Mouse (Mus musculus): ENCODE results near the gene Atp2b2.

Gene Atp2b2

GRCm38 (mm10) chr6:114011976-114012375 is 30.4 kb downstream of the Atp2b2 start:
- no peak for DNase-seq

- no peak for DNase-seq
Measured at GRCm38 (mm10) chr6:114003796-114004195, 38.6 kb downstream of the Atp2b2 start.

GRCm38 (mm10) chr6:114000928-114001327 is 41.5 kb downstream of the Atp2b2 start:
- peak; percentile 58 for DNase-seq

GRCm38 (mm10) chr6:114000304-114000703 is 42.1 kb downstream of the Atp2b2 start:
- peak; percentile 43 for DNase-seq

- DNase-seq: peak; percentile 62
Measured at GRCm38 (mm10) chr6:113998413-113998812, 44.0 kb downstream of the Atp2b2 start.

GRCm38 (mm10) chr6:113994176-113994575 is 48.2 kb downstream of the Atp2b2 start:
- no peak for DNase-seq

GRCm38 (mm10) chr6:113992101-113992500 is 50.3 kb downstream of the Atp2b2 start:
- DNase-seq: no peak

GRCm38 (mm10) chr6:113991482-113991881 is 50.9 kb downstream of the Atp2b2 start:
- peak; percentile 65 for DNase-seq

- no peak for DNase-seq
Measured at GRCm38 (mm10) chr6:113990044-113990443, 52.4 kb downstream of the Atp2b2 start.

- no peak for DNase-seq
Measured at GRCm38 (mm10) chr6:113988521-113988920, 53.9 kb downstream of the Atp2b2 start.

GRCm38 (mm10) chr6:113986671-113987070 is 55.7 kb downstream of the Atp2b2 start:
- DNase-seq: no peak

- DNase-seq: no peak
Measured at GRCm38 (mm10) chr6:113978673-113979072, 63.7 kb downstream of the Atp2b2 start.

- peak; percentile 70 for DNase-seq
Measured at GRCm38 (mm10) chr6:113978091-113978650, 64.2 kb downstream of the Atp2b2 start.

GRCm38 (mm10) chr6:113970900-113971299 is 71.5 kb downstream of the Atp2b2 start:
- DNase-seq: no peak

GRCm38 (mm10) chr6:113970464-113970863 is 71.9 kb downstream of the Atp2b2 start:
- no peak for DNase-seq

- DNase-seq: no peak
Measured at GRCm38 (mm10) chr6:113969751-113970150, 72.7 kb downstream of the Atp2b2 start.

GRCm38 (mm10) chr6:113962811-113963210 is 79.6 kb downstream of the Atp2b2 start:
- no peak for DNase-seq

GRCm38 (mm10) chr6:113961658-113962057 is 80.8 kb downstream of the Atp2b2 start:
- no peak for DNase-seq

GRCm38 (mm10) chr6:113959336-113959735 is 83.1 kb downstream of the Atp2b2 start:
- DNase-seq: peak; percentile 85

- DNase-seq: no peak
Measured at GRCm38 (mm10) chr6:113958714-113959113, 83.7 kb downstream of the Atp2b2 start.

- DNase-seq: no peak
Measured at GRCm38 (mm10) chr6:113958003-113958402, 84.4 kb downstream of the Atp2b2 start.

- DNase-seq: no peak
Measured at GRCm38 (mm10) chr6:113957232-113957940, 85.0 kb downstream of the Atp2b2 start.

- DNase-seq: no peak
Measured at GRCm38 (mm10) chr6:113947515-113947914, 94.9 kb downstream of the Atp2b2 start.

GRCm38 (mm10) chr6:113942355-113942754 is 100.1 kb downstream of the Atp2b2 start:
- no peak for DNase-seq

GRCm38 (mm10) chr6:113941324-113941723 is 101.1 kb downstream of the Atp2b2 start:
- peak; percentile 53 for DNase-seq
